Mouse (Mus musculus): ENCODE results near the gene Nudt1.

The Nudt1 gene

GRCm38 (mm10) chr5:140321042-140321755, at the start of gene Nudt1, which contains the start of gene Mad1l1:
TSS of gene Nudt1 (plus strand) at chr5:140321656.
TSS of gene Mad1l1 (minus strand) at chr5:140321552.
- DNase-seq (ENCODE audit: low spot score in 2 of 2): peak; percentile 91 to 92

- DNase-seq (ENCODE audit: low spot score in 2 of 2): no peak
Observed at GRCm38 (mm10) chr5:140276779-140277178, 44.7 kb upstream of the Nudt1 start.

GRCm38 (mm10) chr5:140280205-140280604, 41.3 kb upstream of the Nudt1 start:
- no peak for DNase-seq (ENCODE audit: low spot score in 2 of 2)

GRCm38 (mm10) chr5:140282376-140282775, 39.1 kb upstream of the Nudt1 start:
- no peak for DNase-seq (ENCODE audit: low spot score in 2 of 2)

GRCm38 (mm10) chr5:140282900-140283299, 38.6 kb upstream of the Nudt1 start:
- no peak for DNase-seq (ENCODE audit: low spot score in 2 of 2)

- DNase-seq (ENCODE audit: low spot score in 2 of 2): no peak
Observed at GRCm38 (mm10) chr5:140284011-140284410, 37.4 kb upstream of the Nudt1 start.

GRCm38 (mm10) chr5:140284761-140285160, 36.7 kb upstream of the Nudt1 start:
- no peak for DNase-seq (ENCODE audit: low spot score in 2 of 2)

GRCm38 (mm10) chr5:140288287-140288686, 33.2 kb upstream of the Nudt1 start:
- DNase-seq (ENCODE audit: low spot score in 2 of 2): no peak

- no peak for DNase-seq (ENCODE audit: low spot score in 2 of 2)
Observed at GRCm38 (mm10) chr5:140289161-140289560, 32.3 kb upstream of the Nudt1 start.

GRCm38 (mm10) chr5:140292152-140292551, 29.3 kb upstream of the Nudt1 start:
- peak; percentile 77 to 82 for DNase-seq (ENCODE audit: low spot score in 2 of 2)

- no peak for DNase-seq (ENCODE audit: low spot score in 2 of 2)
Observed at GRCm38 (mm10) chr5:140298291-140298690, 23.2 kb upstream of the Nudt1 start.

- no peak for DNase-seq (ENCODE audit: low spot score in 2 of 2)
Observed at GRCm38 (mm10) chr5:140306016-140306415, 15.4 kb upstream of the Nudt1 start.

- DNase-seq (ENCODE audit: low spot score in 2 of 2): no peak
Observed at GRCm38 (mm10) chr5:140307602-140308001, 13.9 kb upstream of the Nudt1 start.

- no peak for DNase-seq (ENCODE audit: low spot score in 2 of 2)
Observed at GRCm38 (mm10) chr5:140316716-140317115, 4.7 kb upstream of the Nudt1 start.

- peak in 1 of 2 experiments; percentile 4 for DNase-seq (ENCODE audit: low spot score in 2 of 2)
Observed at GRCm38 (mm10) chr5:140321756-140322575, 510 bp downstream of the Nudt1 start.

- DNase-seq (ENCODE audit: low spot score in 2 of 2): no peak
Observed at GRCm38 (mm10) chr5:140324058-140324457, 2.6 kb downstream of the Nudt1 start.

- peak; percentile 82 for DNase-seq (ENCODE audit: low spot score in 2 of 2)
Observed at GRCm38 (mm10) chr5:140331615-140332512, 10.4 kb downstream of the Nudt1 start, which contains the start of gene Mrm2. TSS of gene Mrm2 (minus strand) at chr5:140331898.

- no peak for DNase-seq (ENCODE audit: low spot score in 2 of 2)
Observed at GRCm38 (mm10) chr5:140332519-140332918, 11.1 kb downstream of the Nudt1 start.

- DNase-seq (ENCODE audit: low spot score in 2 of 2): no peak
Observed at GRCm38 (mm10) chr5:140333631-140334030, 12.2 kb downstream of the Nudt1 start.

- DNase-seq (ENCODE audit: low spot score in 2 of 2): peak; percentile 18 to 32
Observed at GRCm38 (mm10) chr5:140336680-140337079, 15.2 kb downstream of the Nudt1 start.

- DNase-seq (ENCODE audit: low spot score in 2 of 2): no peak
Observed at GRCm38 (mm10) chr5:140338779-140339178, 17.3 kb downstream of the Nudt1 start.

GRCm38 (mm10) chr5:140339836-140340235, 18.4 kb downstream of the Nudt1 start:
- DNase-seq (ENCODE audit: low spot score in 2 of 2): no peak
